Mouse (Mus musculus): ENCODE results near the gene Armcx1.

- TF ChIP-seq CTCF (IDR thresholded peaks at IDR 0.05; ENCODE audit: borderline replicate concordance, control insufficient read depth, extremely low read depth, insufficient read depth, low read length, poor library complexity): no peak
- no peak for TF ChIP-seq POLR2A (IDR thresholded peaks at IDR 0.05; ENCODE audit: control insufficient read depth, extremely low read depth, insufficient read depth, low read length, poor library complexity)
Measured at GRCm38 (mm10) chrX:134751910-134752309, 34.1 kb downstream of the Armcx1 start.
